Mouse (Mus musculus) kidney, postnatal 36 days (tissue): ENCODE measurements around the gene Gm20767.
"Not testable (repeated sequence)": the region's sequence is repeated elsewhere in the genome, so short reads cannot be mapped to it uniquely, and the experiment has no call there.

Experiments
- DNase-seq, 2 experiments: peaks; one replicate each; pipeline ENCODE4 v3.0.0; 2021 to 2022; ENCODE audit warnings: mixed read lengths in 2 of 2

The Gm20767 gene

GRCm38 (mm10) chr13:120139946-120140345 is at the start of gene Gm20767:
Gm20767 (plus strand) TSS chr13:120140246.
- DNase-seq, result not testable (repeated sequence)

- not testable (repeated sequence) for DNase-seq
These were observed 47.1 kb upstream of the Gm20767 start for GRCm38 (mm10) chr13:120092950-120093349.

- peak in 1 of 2 experiments; percentile 22 for DNase-seq
These were observed 43.7 kb upstream of the Gm20767 start for GRCm38 (mm10) chr13:120096241-120096937.

GRCm38 (mm10) chr13:120096938-120097256 is 43.1 kb upstream of the Gm20767 start:
- not testable (repeated sequence) for DNase-seq

- DNase-seq, result not testable (repeated sequence)
These were observed 40.7 kb upstream of the Gm20767 start for GRCm38 (mm10) chr13:120099327-120099726.

- DNase-seq, result not testable (repeated sequence)
These were observed 33.5 kb upstream of the Gm20767 start for GRCm38 (mm10) chr13:120106504-120106903.

- not testable (repeated sequence) for DNase-seq
These were observed 33.0 kb upstream of the Gm20767 start for GRCm38 (mm10) chr13:120107000-120107399.

GRCm38 (mm10) chr13:120142348-120142747 is 2.3 kb downstream of the Gm20767 start:
- DNase-seq, result not testable (repeated sequence)

- DNase-seq, result not testable (repeated sequence)
These were observed 9.8 kb downstream of the Gm20767 start for GRCm38 (mm10) chr13:120149660-120150407.

- not testable (repeated sequence) for DNase-seq
These were observed 10.5 kb downstream of the Gm20767 start for GRCm38 (mm10) chr13:120150589-120150988.

GRCm38 (mm10) chr13:120168301-120168700 is 28.3 kb downstream of the Gm20767 start:
- DNase-seq, result peak in 1 of 2 experiments; percentile 39

- DNase-seq, result not testable (repeated sequence)
These were observed 32.1 kb downstream of the Gm20767 start, which contains the start of gene Gm21818 for GRCm38 (mm10) chr13:120172133-120172532. Gm21818 (plus strand) TSS chr13:120172433.

- DNase-seq, result not testable (repeated sequence)
These were observed 56.3 kb downstream of the Gm20767 start for GRCm38 (mm10) chr13:120196189-120196821.
